Comparison of ENCODE assay signal across 8 mouse cellular contexts in genomic region chr7:55793952-55794603, GRCm38 (mm10). TPM values are rescaled to one million over a fixed set of nuclear protein-coding genes. Genes with fewer than 3 reads are reported as not detected.
DNase-seq lines count a peak whose midpoint lies in the region; ATAC-seq lines count a peak whose summit lies in the region.

Gene Tubgcp5 (plus strand): TSS chr7:55794154.

- no peaks in the 10 kb centered on the region for H3K9me3 ChIP-seq in hindbrain, embryonic 16.5 days (ENCODE audit: control insufficient read depth, low read length)

- ATAC-seq in hindbrain, embryonic 16.5 days, result peak; percentile 100

- peak; percentile 96 for DNase-seq in WW6 (ENCODE audit: low read depth, low spot score)
- peak; percentile 96 to 98 for DNase-seq in cerebellum, postnatal 4 days (ENCODE audit: low spot score in 2 of 2)
- peak; percentile 96 for DNase-seq in gastrocnemius, adult 18-20 months (ENCODE audit: low spot score)
- DNase-seq in left cerebral cortex, adult 18-20 months (ENCODE audit: low spot score in 2 of 2), result peak; percentile 97 to 98
- peak; percentile 98 for DNase-seq in right cerebral cortex, adult 18-20 months
- peak; percentile 90 for DNase-seq in urinary bladder, postnatal 10 days (ENCODE audit: low spot score)

- H3K4me3 ChIP-seq in hindbrain, embryonic 16.5 days (ENCODE audit: low read length), result peak within 1 kb of the TSS; percentile 86
- H3K4me3 ChIP-seq in macrophage (ENCODE audit: inconsistent target), result peak within 1 kb of the TSS; percentile 73

- peaks cover 14% of the 10 kb centered on the region for H3K4me1 ChIP-seq in hindbrain, embryonic 16.5 days (ENCODE audit: control insufficient read depth, insufficient read depth, low read depth, low read length)

- peak within 1 kb of the TSS; percentile 71 for H3K4me2 ChIP-seq in hindbrain, embryonic 16.5 days (ENCODE audit: low read length)

- H3K27me3 ChIP-seq in hindbrain, embryonic 16.5 days (replicated peaks; ENCODE audit: control insufficient read depth, insufficient read depth, low read length), result no peaks in the 10 kb centered on the region

- H3K79me2 ChIP-seq in macrophage (ENCODE audit: inconsistent target), result peaks cover 26% of the 10 kb centered on the region

- WGBS in hindbrain, embryonic 16.5 days, result under 1% methylated on average over 51 of the region's 51 CpGs
- under 1% methylated on average over 51 of the region's 51 CpGs for WGBS in macrophage (ENCODE audit: missing documents)

- peak within 1 kb of the TSS; percentile 86 for H3K9ac ChIP-seq in hindbrain, embryonic 16.5 days (ENCODE audit: low read depth, low read length)

- peaks cover 11% of the 10 kb centered on the region for H3K36me3 ChIP-seq in hindbrain, embryonic 16.5 days (ENCODE audit: control insufficient read depth, insufficient read depth, low read length)
- H3K36me3 ChIP-seq in macrophage (ENCODE audit: inconsistent target), result peaks cover 29% of the 10 kb centered on the region

- H3K27ac ChIP-seq in hindbrain, embryonic 16.5 days (ENCODE audit: low read depth, low read length), result peak within 1 kb of the TSS; percentile 85
- H3K27ac ChIP-seq in macrophage, result peak within 1 kb of the TSS; percentile 44

RNA-seq across cellular contexts. Expression of gene Tubgcp5, which starts in this region (rescaled TPM):
- 10 to 100 TPM in 1 of 2 experiments, 1 to 10 TPM in 1; 9.9 to 10.2 TPM for total RNA-seq in gastrocnemius, adult 18-20 months (2021)
- polyA plus RNA-seq in hindbrain, embryonic 16.5 days (2015; fragmentation: Nextera tagmentation; extraction: Ambion mirVana), result 34.5 and 35.2 TPM in 2 replicates
- total RNA-seq in left cerebral cortex, adult 18-20 months (2021), result 10 to 100 TPM; 32.1 to 37.9 TPM
- total RNA-seq in macrophage (2018; cell fraction: chromatin; rRNA removed), result 10 to 100 TPM in 24 of 26 experiments, 1 to 10 TPM in 2; 9.1 to 78.1 (median 41.4) TPM
- 10 to 100 TPM in 17 of 26 experiments, 1 to 10 TPM in 9; 3.8 to 16.4 (median 11.1) TPM for total RNA-seq in macrophage (2018; cell fraction: cytosol; rRNA removed)
- 10 to 100 TPM in 23 of 26 experiments, 1 to 10 TPM in 3; 5.7 to 66.9 (median 21.6) TPM for total RNA-seq in macrophage (2018; cell fraction: nucleus; rRNA removed)
- polyA plus RNA-seq in macrophage (2018), result 9.2 to 15.7 TPM (median 14.6 TPM) in 3 replicates

Comparison
In these comparisons a context has a peak if more than half of its experiments do, and no peak if none do; other contexts are left out.
1. Peak in every context shown above with its lines: DNase-seq, ATAC-seq, H3K4me3 ChIP-seq and H3K27ac ChIP-seq.